Mouse (Mus musculus) bone marrow macrophage, adult 2 months (primary cell): Measurements from ENCODE around the gene Ap1m2. TPM values are rescaled to one million over a fixed set of nuclear protein-coding genes. Genes with fewer than 3 reads are reported as not detected.

Source experiments
- H3K27ac ChIP-seq: 2 replicates; pipeline ENCODE4 v1.5.1; 2012; ENCODE audit warnings: low read depth, low read length; ENCODE audit not compliant: insufficient read depth
- H3K4me1 ChIP-seq: 2 replicates; pipeline ENCODE4 v1.6.1; 2012; ENCODE audit warnings: low read length; ENCODE audit not compliant: control insufficient read depth, insufficient read depth
- H3K4me3 ChIP-seq: 2 replicates; pipeline ENCODE4 v1.5.1; 2012; ENCODE audit warnings: mild to moderate bottlenecking, low read length, moderate library complexity; ENCODE audit not compliant: insufficient read depth
- CTCF ChIP-seq: IDR thresholded peaks from 2 replicates; pipeline ENCODE4 v1.5.1; 2012; ENCODE audit warnings: low read depth, mild to moderate bottlenecking, low read length, moderate library complexity
- POLR2A ChIP-seq: IDR thresholded peaks from 2 replicates; pipeline ENCODE4 v1.6.1; 2012; ENCODE audit warnings: mild to moderate bottlenecking, low read depth, low read length, borderline replicate concordance
- polyA plus RNA-seq: library from polyadenylated mRNA; stranded (reverse); fragments of >200 nt; gene quantifications from 2 replicates; pipeline ENCODE4 v1.2.4, GENCODE M21; 2012; ENCODE audit not compliant: missing spikeins, insufficient read depth, insufficient read length

Ap1m2 gene
- polyA plus RNA-seq, 1 experiment, result not detected

DNA sequence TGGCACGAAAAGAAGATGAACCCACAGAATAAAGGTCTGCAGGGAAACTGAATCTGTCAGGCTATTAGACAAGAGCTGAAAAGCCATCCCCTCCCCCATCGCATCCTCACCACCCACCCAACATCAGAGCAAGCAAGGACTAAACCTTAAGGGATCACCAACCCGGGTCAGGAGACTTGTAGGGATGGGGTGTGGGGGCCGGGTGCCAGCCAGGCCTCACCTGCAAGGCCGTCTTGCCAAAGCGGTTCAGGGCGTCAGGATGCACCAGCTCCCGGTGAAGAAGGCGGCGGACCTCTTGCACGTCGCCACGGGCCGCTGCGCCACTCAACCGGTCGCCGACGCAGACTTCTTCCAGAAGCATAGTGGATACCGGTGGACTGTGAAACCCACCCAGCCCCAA lies 21.5 kb downstream of the Ap1m2 start:
- TF ChIP-seq POLR2A (no peak), CTCF (no peak)
- Histone ChIP-seq H3K4me1 (peaks cover 23% of the 10 kb centered on the region), H3K4me3 (peak overlapping the region; percentile 76), H3K27ac (peak overlapping the region; percentile 34)

DNA sequence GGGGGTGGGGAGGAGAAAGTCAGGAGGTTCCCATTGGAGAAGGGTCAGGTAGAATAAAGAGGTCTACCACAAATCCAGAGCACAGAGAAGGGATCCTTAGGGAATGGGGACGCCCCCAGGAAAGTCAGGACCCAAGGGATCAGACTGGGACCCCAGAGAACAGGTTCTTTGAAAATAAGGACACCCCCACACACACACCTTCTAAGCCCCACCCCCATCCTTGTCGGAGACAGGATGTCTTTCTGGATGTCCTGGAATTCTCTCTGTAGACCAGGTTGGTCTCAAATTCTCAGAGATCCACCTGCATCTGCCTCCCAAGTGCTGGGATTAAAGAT lies 22.8 kb downstream of the Ap1m2 start:
- TF ChIP-seq CTCF (no peak), POLR2A (no peak)
- H3K4me3 ChIP-seq, result no peak overlapping the region
- H3K27ac ChIP-seq, result no peak overlapping the region
- peaks cover 23% of the 10 kb centered on the region for H3K4me1 ChIP-seq

DNA sequence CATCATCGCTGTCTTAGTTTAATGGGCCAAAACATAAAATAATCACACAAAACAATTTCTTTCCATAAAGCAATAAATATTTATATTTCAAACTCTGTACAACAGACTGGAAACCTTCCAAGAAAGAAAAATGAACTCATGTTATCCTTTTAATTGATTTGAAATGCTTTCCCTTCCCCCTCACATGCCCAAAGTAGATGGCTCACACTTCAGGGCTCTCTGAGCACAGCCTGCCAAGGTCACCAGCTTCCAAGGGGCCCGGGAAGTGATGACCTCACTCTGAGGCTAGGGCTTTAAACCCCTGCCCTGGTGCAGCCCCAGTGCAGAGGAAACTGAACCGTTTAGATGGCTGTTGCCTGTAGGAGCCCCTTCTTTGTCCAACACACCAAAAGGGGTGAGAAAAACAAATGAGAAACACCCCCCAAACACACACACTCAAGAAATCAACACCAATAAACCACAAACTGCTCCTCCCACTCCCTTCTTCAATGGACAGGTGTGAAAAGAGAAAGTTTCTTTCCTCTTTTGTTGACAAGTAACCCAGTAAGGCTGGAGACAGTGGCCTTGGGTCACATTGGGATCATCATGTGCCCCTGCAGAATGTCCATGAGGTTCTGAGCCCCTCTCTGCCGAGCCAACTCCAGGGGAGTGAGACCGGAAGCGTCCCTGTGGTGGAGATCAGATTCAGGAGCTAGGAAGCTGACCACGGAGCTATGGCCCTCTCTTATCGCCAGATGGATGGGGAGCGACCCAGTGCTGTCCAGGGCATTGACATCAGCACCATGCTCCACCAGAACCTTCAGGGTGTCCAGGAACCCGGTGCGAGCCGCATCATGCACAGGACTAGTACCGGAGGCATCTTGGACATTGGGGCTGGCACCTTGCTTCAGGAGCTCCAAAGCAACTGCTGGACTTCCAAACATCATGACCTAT lies 23.5 kb downstream of the Ap1m2 start:
- Histone ChIP-seq H3K4me3 (peak overlapping the region; percentile 18), H3K4me1 (peaks cover 23% of the 10 kb centered on the region), H3K27ac (peak overlapping the region; percentile 71)
- TF ChIP-seq POLR2A (no peak), CTCF (no peak)

DNA sequence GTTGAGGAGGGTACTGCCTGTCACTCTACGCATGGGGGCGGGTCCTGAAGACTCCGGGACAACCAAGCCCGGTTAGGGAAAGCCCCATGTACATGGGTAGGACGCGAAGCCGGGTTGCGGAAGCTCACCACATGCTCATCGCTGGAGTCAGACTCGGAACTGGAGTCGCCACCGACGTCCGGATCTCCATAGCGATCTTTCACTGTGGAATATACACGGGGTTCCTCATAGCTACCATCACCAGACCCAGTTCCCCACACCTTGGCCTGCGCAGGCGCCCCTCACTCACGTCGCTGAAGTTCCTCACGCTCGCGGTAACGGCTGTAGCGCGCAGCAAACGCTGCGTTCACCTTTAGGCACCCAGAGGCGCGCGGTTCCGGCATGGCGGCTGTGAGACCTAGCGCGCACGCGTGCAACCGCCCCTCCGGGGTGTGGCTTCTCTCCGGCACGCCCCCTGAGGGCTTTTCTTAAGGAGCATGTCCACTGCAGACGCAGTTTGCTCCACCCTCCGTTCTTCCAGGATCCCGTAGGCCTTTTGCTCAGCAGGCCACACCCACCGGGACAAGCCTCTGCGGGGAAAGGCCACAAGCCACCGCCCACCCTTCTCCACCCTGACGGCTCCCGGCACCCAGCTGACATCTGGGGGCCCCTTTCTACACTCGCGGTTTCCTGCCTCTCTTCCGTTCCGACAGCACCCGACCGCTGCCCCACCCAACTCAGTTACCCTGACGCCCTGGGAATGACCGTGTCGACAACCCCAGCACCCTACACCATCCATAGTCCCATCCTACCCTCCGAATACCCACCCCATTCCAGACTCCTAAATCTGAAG lies 24.4 kb downstream of the Ap1m2 start, which contains the start of gene Kri1:
Gene Kri1 (minus strand): TSS at position 399 of the 832 bp plus-strand sequence.
- H3K4me1 ChIP-seq, result peaks cover 23% of the 10 kb centered on the region
- peak within 1 kb of the TSS; percentile 82 for H3K27ac ChIP-seq
- H3K4me3 ChIP-seq, result peak within 1 kb of the TSS; percentile 83
- 0 out of 2 replicates have a peak, but pooled peaks have one; percentile 68 for TF ChIP-seq POLR2A
- TF ChIP-seq CTCF, result no peak

DNA sequence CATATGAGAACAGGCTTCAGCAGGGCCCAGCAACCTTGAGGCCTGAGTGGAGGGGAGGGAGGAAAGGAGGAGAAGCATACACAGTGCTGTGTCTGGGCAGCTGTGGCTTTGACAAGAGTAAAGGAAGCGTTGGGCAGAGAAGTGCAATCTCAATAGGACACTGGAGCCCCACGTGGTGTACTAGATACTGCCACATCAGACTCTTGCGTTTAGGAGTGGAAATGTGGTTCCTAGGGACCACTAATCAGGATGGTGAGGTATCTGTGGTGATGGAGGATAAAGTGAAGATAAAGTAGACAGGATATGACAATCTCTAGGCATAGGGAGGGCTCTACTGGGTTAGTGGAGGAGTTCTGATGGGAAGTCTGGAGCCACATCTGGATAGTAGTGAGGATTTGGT lies 25.4 kb downstream of the Ap1m2 start:
- TF ChIP-seq POLR2A (no peak), CTCF (no peak)
- H3K4me3 ChIP-seq, result peak overlapping the region; percentile 83
- H3K27ac ChIP-seq, result no peak overlapping the region
- peaks cover 23% of the 10 kb centered on the region for H3K4me1 ChIP-seq

DNA sequence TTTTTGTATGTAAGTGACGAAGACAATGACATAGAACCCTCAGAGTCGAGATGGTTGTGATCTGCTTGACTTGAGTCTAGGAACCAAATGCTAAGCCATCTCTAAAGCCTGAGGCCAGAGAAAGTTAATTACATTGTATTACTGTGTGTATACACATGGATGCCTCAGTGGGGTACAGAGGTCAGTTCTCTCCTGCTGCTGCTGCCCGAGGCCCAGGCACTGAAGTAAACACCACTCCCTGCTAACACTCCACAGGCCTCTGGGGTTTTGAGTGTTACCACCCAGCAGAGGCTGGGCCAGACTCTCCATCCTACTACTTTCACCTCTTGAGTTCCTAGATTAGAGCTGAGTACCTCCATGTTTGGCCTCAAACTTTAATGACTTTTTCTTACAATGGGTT lies 28.1 kb downstream of the Ap1m2 start:
- Histone ChIP-seq H3K4me3 (no peak overlapping the region), H3K27ac (no peak overlapping the region), H3K4me1 (peaks cover 16% of the 10 kb centered on the region)
- TF ChIP-seq POLR2A (no peak), CTCF (no peak)

DNA sequence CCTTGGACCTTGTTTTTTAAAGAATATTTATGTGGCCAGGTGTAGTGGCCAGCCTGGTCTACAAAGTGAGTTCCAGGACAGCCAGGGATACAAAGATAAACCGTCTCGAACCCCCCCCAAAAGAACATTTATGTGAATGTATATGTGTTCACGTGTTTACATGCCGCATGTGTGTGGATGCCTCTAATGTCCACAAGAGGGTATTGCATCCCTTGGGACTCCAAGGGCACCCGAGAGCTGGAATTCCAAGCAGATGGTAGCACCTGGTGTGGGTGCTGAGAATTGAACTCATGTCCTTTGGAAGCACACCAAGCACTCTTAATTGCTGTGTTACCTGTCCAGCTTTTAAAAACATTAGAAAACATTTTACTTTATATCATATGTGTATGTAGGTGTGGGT lies 28.5 kb downstream of the Ap1m2 start:
- Histone ChIP-seq H3K4me3 (no peak overlapping the region), H3K27ac (no peak overlapping the region), H3K4me1 (peaks cover 12% of the 10 kb centered on the region)
- TF ChIP-seq POLR2A (no peak), CTCF (no peak)

DNA sequence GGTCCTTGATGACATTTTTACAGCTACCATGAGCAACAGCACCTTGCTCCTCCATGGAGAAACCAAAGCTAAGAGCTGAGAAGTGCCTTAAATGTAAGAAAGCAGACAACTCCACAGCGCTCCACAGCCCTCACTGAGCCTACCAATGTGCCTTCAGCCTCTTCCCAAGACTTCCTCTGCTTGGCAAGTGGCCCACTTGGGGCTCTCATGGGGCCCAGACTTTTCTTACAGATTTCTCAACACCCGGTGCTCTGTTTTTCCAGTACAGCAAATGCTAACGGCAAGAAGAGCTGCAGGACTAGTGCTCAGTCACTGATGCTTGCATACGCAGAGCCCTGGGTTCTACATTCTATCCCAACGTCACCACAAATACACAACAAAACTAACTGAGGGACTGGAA lies 34.4 kb downstream of the Ap1m2 start:
- H3K4me1 ChIP-seq, result peaks cover 6% of the 10 kb centered on the region; the same call in 1 of the 2 replicates
- no peak overlapping the region for H3K4me3 ChIP-seq
- TF ChIP-seq CTCF, result no peak
- no peak for TF ChIP-seq POLR2A
- H3K27ac ChIP-seq, result no peak overlapping the region

DNA sequence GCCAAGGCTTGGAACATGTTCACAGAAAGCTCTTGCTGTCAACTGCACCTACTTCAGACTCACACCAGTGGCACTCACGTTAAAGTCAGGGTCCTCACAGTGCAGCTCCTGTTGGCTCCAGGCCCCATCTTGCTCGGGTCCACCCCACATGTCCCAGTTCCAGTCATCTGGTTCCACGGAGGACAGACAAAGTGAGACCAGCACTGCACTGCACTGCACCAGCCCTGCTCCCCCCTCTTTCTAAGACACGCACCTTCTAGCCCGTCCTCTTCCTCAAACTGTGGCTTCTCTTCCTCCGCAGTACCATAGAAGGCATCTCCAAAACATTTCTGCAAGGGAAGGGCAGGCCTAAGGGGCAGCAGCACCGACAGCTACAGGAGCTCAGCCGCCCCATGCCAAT lies 35.8 kb downstream of the Ap1m2 start:
- Histone ChIP-seq H3K27ac (no peak overlapping the region), H3K4me1 (peaks cover 6% of the 10 kb centered on the region; the same call in 1 of the 2 replicates), H3K4me3 (no peak overlapping the region)
- TF ChIP-seq POLR2A (no peak), CTCF (no peak)
